Mouse (Mus musculus) stomach, embryonic 15.5 days (tissue): ENCODE results near the gene Nkx1-2. TPM values are rescaled to one million over a fixed set of nuclear protein-coding genes. Genes with fewer than 3 reads are reported as not detected.

ENCODE experiments used
- ATAC-seq: fragments of 200-750 bp; cut with Nextera tagmentation; 2 replicates; pipeline ENCODE4 v1.8.0; 2017; ENCODE audit warnings: low read depth, moderate number of reproducible peaks, moderate TSS enrichment; ENCODE audit not compliant: insufficient read depth, low FRiP score
- H3K27ac ChIP-seq: fragments of 300-500 bp; sonication (generic); 2 replicates; pipeline ENCODE4 v1.5.1; 2015; ENCODE audit warnings: mild to moderate bottlenecking, inconsistent platforms
- H3K27me3 ChIP-seq: fragments of 300-500 bp; sonication (generic); replicated peaks from 2 replicates; pipeline ENCODE4 v1.6.1; 2015; ENCODE audit warnings: inconsistent platforms
- H3K36me3 ChIP-seq: fragments of 300-500 bp; sonication (generic); 2 replicates; pipeline ENCODE4 v1.6.1; 2015; ENCODE audit warnings: inconsistent platforms
- H3K4me1 ChIP-seq: fragments of 300-500 bp; sonication (generic); 2 replicates; pipeline ENCODE4 v1.6.1; 2015; ENCODE audit warnings: inconsistent platforms
- H3K4me2 ChIP-seq: fragments of 300-500 bp; sonication (generic); 2 replicates; pipeline ENCODE4 v1.6.1; 2015; ENCODE audit warnings: mild to moderate bottlenecking, inconsistent platforms
- H3K4me3 ChIP-seq: fragments of 300-500 bp; sonication (generic); replicated peaks from 2 replicates; pipeline ENCODE4 v1.5.1; 2015; ENCODE audit warnings: inconsistent platforms
- H3K9ac ChIP-seq: fragments of 300-500 bp; sonication (generic); 2 replicates; pipeline ENCODE4 v1.6.1; 2015; ENCODE audit warnings: inconsistent platforms
- H3K9me3 ChIP-seq: fragments of 300-500 bp; sonication (generic); 2 replicates; pipeline ENCODE4 v1.6.1; 2016; ENCODE audit warnings: inconsistent platforms
- WGBS: fragments of 180-500 bp; shearing (Covaris S2); methylation state at CpG from one replicate; pipeline ENCODE4 v1.1.7; 2015; 5-methylcytosine and 5-hydroxymethylcytosine counted together
- polyA plus RNA-seq: library from polyadenylated mRNA; unstranded; fragments of >200 nt; fragmentation: Nextera tagmentation; extraction: Ambion mirVana; gene quantifications from 2 replicates; pipeline ENCODE4 v1.2.1, GENCODE M21; 2015

The Nkx1-2 gene
- polyA plus RNA-seq, result 0.12 and 0.13 TPM in 2 replicates

- H3K9me3 ChIP-seq, result no peaks in the 10 kb centered on the region
- H3K4me2 ChIP-seq, result peak within 1 kb of the TSS; percentile 63
- no peak within 1 kb of the TSS for H3K9ac ChIP-seq
- H3K4me3 ChIP-seq, result peak within 1 kb of the TSS; percentile 22
- H3K36me3 ChIP-seq, result no peaks in the 10 kb centered on the region
- WGBS, result 1% methylated on average over 51 of the region's 52 CpGs
- no peak within 1 kb of the TSS for H3K27ac ChIP-seq
- no peak for ATAC-seq
- peaks cover 21% of the 10 kb centered on the region for H3K4me1 ChIP-seq
- peaks cover 79% of the 10 kb centered on the region for H3K27me3 ChIP-seq
Measured at GRCm38 (mm10) chr7:132599071-132599975, at the start of gene Nkx1-2. Gene Nkx1-2 (minus strand): TSS chr7:132599637.

- H3K27ac ChIP-seq, result no peak overlapping the region
- no peak overlapping the region for H3K9ac ChIP-seq
- H3K27me3 ChIP-seq, result 0 out of 2 replicates have a peak, but pooled peaks cover 3% of the 10 kb centered on the region
- ATAC-seq, result no peak
- no peak overlapping the region for H3K4me2 ChIP-seq
- H3K36me3 ChIP-seq, result no peaks in the 10 kb centered on the region
- H3K9me3 ChIP-seq, result no peaks in the 10 kb centered on the region
- H3K4me1 ChIP-seq, result no peaks in the 10 kb centered on the region
- 100% methylated on average over 1 of the region's 1 CpGs for WGBS
- no peak overlapping the region for H3K4me3 ChIP-seq
Measured at GRCm38 (mm10) chr7:132646514-132646913, 47.1 kb upstream of the Nkx1-2 start.

- Histone ChIP-seq H3K27me3 (0 out of 2 replicates have a peak, but pooled peaks cover 3% of the 10 kb centered on the region), H3K4me2 (no peak overlapping the region), H3K9ac (no peak overlapping the region), H3K9me3 (no peaks in the 10 kb centered on the region), H3K4me1 (no peaks in the 10 kb centered on the region), H3K4me3 (no peak overlapping the region), H3K36me3 (no peaks in the 10 kb centered on the region), H3K27ac (no peak overlapping the region)
- peak; percentile 45; the same call in 1 of the 2 replicates for ATAC-seq
- 72% methylated on average over 11 of the region's 11 CpGs for WGBS
Measured at GRCm38 (mm10) chr7:132644605-132645279, 45.3 kb upstream of the Nkx1-2 start.

DNA sequence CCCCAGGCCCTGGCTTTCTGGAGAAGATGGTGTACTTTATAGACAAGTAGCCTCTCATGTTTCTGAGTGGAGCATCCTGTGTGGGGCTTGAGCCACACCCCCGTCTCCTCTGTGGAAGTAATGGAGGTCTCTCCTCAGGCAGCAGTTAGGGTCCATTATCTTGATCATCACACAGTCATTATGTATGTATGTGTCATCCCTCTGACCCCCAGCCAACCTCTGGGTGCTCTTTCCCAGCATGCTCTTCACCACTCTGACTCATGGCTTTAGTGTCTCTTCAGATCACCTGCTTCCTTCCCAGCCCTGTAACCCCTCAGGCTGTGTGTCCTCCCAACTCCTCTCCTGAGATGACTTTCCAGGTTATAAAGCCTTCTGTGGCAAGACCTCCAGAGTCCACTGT lies 42.2 kb upstream of the Nkx1-2 start:
- Histone ChIP-seq H3K4me2 (no peak overlapping the region), H3K36me3 (no peaks in the 10 kb centered on the region), H3K27ac (no peak overlapping the region), H3K9me3 (no peaks in the 10 kb centered on the region), H3K27me3 (0 out of 2 replicates have a peak, but pooled peaks cover 6% of the 10 kb centered on the region), H3K4me3 (no peak overlapping the region), H3K9ac (no peak overlapping the region), H3K4me1 (no peaks in the 10 kb centered on the region; the same call in 1 of the 2 replicates)
- WGBS, result 76% methylated on average over 1 of the region's 1 CpGs
- ATAC-seq, result no peak

- no peak overlapping the region for H3K9ac ChIP-seq
- no peak overlapping the region for H3K4me2 ChIP-seq
- H3K27me3 ChIP-seq, result 0 out of 2 replicates have a peak, but pooled peaks cover 6% of the 10 kb centered on the region
- no peak overlapping the region for H3K4me3 ChIP-seq
- WGBS, result 30% methylated on average over 9 of the region's 9 CpGs
- no peaks in the 10 kb centered on the region; the same call in 1 of the 2 replicates for H3K4me1 ChIP-seq
- no peaks in the 10 kb centered on the region for H3K36me3 ChIP-seq
- H3K9me3 ChIP-seq, result no peaks in the 10 kb centered on the region
- ATAC-seq, result no peak
- no peak overlapping the region for H3K27ac ChIP-seq
Measured at GRCm38 (mm10) chr7:132640946-132641345, 41.5 kb upstream of the Nkx1-2 start.

DNA sequence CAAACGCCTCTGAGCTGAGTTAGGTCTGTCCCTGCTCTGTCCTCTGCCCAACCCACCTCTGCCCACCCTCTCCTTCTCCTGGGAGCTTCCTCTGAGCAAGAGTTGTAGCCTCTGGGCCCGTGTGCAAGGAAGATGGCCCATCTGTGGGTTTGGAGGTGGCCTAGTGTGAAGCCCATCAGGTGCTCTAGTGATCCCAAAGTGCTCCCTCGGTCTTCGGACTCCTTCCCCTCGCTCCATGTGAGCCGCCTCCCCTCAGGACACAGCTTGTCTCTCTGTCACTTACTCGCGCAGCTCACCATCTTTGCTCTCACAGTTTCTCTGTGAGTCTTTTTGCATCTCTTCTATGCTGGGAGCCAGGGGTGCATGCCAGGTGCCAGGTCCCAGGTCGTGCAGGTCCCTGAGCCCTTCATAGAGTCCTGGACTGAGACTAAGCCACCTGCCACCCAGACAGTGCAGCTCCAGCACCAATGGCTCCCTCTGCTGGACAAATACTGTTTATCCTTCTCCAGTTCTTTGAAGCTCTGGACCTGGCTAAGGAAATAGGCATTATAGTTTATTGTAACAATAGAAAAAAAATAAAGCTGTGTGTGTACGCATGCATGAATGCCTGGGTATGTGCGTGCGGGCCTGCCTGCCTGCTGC lies 39.1 kb upstream of the Nkx1-2 start:
- Histone ChIP-seq H3K9me3 (no peaks in the 10 kb centered on the region), H3K4me2 (no peak overlapping the region), H3K9ac (no peak overlapping the region), H3K4me3 (no peak overlapping the region), H3K4me1 (no peaks in the 10 kb centered on the region; the same call in 1 of the 2 replicates), H3K27ac (no peak overlapping the region), H3K36me3 (no peaks in the 10 kb centered on the region), H3K27me3 (0 out of 2 replicates have a peak, but pooled peaks cover 6% of the 10 kb centered on the region)
- 63% methylated on average over 12 of the region's 12 CpGs for WGBS
- ATAC-seq, result peak; percentile 70; the same call in 1 of the 2 replicates

DNA sequence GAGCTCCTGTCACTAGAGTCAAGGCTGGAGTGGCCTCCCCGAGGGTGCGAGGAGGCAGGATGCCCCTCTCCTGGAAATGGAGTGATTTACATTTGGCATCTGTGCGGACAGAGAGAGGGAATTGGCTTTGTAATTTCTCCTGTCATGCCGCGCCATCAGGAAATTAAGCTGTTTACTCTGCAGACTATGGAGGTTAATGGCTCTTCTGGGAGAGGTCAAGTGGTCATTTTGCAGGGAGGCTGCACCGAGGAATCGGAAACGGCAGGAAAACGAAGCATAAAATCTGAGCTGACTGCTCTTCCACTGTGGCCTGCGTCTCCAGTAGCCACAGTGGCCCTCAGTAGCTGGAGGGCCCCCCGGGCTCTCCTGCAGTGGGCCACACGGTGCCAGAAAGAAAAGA lies 37.9 kb upstream of the Nkx1-2 start:
- ATAC-seq, result no peak
- Histone ChIP-seq H3K9ac (no peak overlapping the region), H3K4me1 (no peaks in the 10 kb centered on the region; the same call in 1 of the 2 replicates), H3K4me2 (no peak overlapping the region), H3K27me3 (0 out of 2 replicates have a peak, but pooled peaks cover 6% of the 10 kb centered on the region), H3K36me3 (no peaks in the 10 kb centered on the region), H3K9me3 (no peaks in the 10 kb centered on the region), H3K4me3 (no peak overlapping the region), H3K27ac (no peak overlapping the region)
- WGBS, result 28% methylated on average over 12 of the region's 12 CpGs

- H3K4me2 ChIP-seq, result no peak overlapping the region
- no peaks in the 10 kb centered on the region for H3K36me3 ChIP-seq
- 81% methylated on average over 11 of the region's 11 CpGs for whole genome bisulfite sequencing
- H3K9me3 ChIP-seq, result no peaks in the 10 kb centered on the region
- H3K4me3 ChIP-seq, result no peak overlapping the region
- no peak overlapping the region for H3K9ac ChIP-seq
- ATAC-seq, result no peak
- no peaks in the 10 kb centered on the region for H3K27me3 ChIP-seq
- no peaks in the 10 kb centered on the region for H3K4me1 ChIP-seq
- no peak overlapping the region for H3K27ac ChIP-seq
Measured at GRCm38 (mm10) chr7:132631313-132631712, 31.9 kb upstream of the Nkx1-2 start.

DNA sequence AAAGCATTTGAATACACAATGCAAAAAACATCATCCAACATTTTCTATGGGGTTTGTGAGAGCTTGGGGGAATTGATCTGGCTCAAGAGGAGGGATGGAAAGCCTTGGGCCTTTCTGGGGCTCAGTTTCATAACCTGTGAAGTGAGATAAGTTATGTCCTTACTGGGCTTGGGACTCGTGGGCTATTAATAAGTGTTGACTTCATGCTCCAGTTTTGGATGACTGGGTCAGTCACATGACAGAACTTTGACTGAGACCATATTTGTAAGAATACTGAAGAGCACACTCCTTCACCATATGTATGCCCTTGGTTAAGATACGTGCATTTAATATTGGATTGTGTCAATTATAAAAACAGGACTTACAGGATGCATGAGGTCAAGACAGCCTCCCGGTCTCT lies 28.0 kb upstream of the Nkx1-2 start:
- H3K9ac ChIP-seq, result no peak overlapping the region
- H3K9me3 ChIP-seq, result no peaks in the 10 kb centered on the region
- no peaks in the 10 kb centered on the region for H3K27me3 ChIP-seq
- no peak overlapping the region for H3K4me2 ChIP-seq
- no peak overlapping the region for H3K4me3 ChIP-seq
- no peak overlapping the region for H3K27ac ChIP-seq
- no peaks in the 10 kb centered on the region for H3K4me1 ChIP-seq
- H3K36me3 ChIP-seq, result no peaks in the 10 kb centered on the region
- WGBS, result 69% methylated on average over 3 of the region's 3 CpGs
- ATAC-seq, result no peak

DNA sequence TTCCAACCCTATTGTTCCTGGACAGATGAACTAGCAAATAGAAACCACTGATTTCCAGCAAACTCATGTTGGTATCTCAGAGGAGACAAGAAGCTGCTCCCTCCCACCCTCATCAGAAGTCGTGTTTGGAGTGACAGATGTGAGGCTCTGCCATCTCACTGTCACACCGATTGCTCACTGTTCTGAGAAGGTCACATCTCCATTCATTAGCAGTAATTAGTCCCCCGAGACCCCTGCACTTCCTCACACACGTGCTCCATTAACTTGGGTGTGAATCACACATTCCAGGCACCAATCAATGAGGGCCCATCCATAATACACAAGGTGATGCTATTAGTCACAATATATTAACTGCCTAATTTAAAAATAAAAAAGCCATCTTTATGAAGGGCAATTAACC lies 26.7 kb upstream of the Nkx1-2 start:
- no peak overlapping the region for H3K27ac ChIP-seq
- H3K9ac ChIP-seq, result no peak overlapping the region
- no peaks in the 10 kb centered on the region for H3K4me1 ChIP-seq
- no peaks in the 10 kb centered on the region for H3K27me3 ChIP-seq
- no peaks in the 10 kb centered on the region for H3K36me3 ChIP-seq
- no peak for ATAC-seq
- no peak overlapping the region for H3K4me3 ChIP-seq
- no peak overlapping the region for H3K4me2 ChIP-seq
- H3K9me3 ChIP-seq, result no peaks in the 10 kb centered on the region
- WGBS, result 53% methylated on average over 4 of the region's 4 CpGs

- Histone ChIP-seq H3K36me3 (no peaks in the 10 kb centered on the region), H3K9ac (no peak overlapping the region), H3K4me3 (no peak overlapping the region), H3K27ac (no peak overlapping the region), H3K4me1 (no peaks in the 10 kb centered on the region), H3K4me2 (no peak overlapping the region), H3K27me3 (no peaks in the 10 kb centered on the region), H3K9me3 (no peaks in the 10 kb centered on the region)
- 79% methylated on average over 10 of the region's 10 CpGs for WGBS
- no peak for ATAC-seq
Measured at GRCm38 (mm10) chr7:132624161-132624560, 24.7 kb upstream of the Nkx1-2 start.
